Mouse (Mus musculus) frontal cortex, postnatal 14 days (tissue): ENCODE results near the gene Cd40.

Source experiments
- DNase-seq, 2 experiments: peaks; one replicate each; pipeline ENCODE4 v3.0.0; 2022; ENCODE audit warnings: low spot score in 2 of 2

Gene Cd40

GRCm38 (mm10) chr2:165100749-165101148, 45.3 kb downstream of the Cd40 start:
- DNase-seq = no peak

GRCm38 (mm10) chr2:165102920-165103319, 47.5 kb downstream of the Cd40 start:
- DNase-seq = no peak

DNA sequence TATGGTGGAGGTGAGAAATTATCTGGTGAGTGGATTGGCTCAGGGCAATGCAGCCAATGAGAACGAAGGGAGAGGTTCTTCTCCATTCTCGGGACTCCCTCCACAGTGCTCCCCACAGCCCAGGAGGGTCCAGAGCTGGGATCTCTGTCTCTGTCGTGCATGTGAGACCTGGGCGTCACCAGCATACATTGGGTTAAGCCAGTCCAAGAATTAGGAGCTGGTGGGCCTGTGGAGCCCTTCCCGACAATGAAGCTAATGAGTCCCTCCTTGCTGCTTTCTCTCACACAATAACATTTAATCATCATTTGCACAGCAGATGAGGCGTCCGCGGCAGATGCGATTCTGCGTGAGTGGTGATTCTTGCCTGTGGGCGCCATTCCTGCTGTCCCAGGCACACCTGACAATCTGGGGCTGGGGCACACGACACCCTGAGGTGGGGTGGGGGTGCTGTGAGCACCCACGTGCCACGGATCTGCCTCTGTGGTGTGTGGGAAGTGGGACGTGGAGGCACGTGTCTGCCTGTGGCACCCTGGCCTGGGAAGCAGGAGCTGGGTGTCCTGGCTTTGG, 50.2 kb downstream of the Cd40 start:
- DNase-seq = no peak

- DNase-seq = no peak
Measured at GRCm38 (mm10) chr2:165106585-165106984, 51.2 kb downstream of the Cd40 start.

DNA sequence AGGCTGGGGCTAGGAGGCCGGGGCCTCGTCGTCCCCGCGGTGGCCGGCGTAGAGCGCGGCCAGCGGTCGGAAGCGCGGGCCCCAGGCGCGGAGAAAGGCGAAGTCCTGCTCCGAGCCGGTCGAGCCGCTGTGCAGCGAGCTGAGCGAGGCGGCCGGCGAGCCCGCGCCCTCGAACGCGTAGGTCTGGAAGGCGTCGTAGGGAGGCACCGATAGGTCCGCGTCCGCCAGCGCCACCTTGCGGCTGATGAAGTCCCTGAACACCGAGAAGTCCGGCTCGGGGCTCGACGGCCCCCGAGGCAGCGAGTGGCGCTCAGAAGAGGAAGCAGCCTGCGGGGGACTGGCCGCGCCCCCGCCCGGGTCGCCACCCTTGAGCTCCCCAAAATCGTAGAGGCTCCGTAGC, 56.7 kb downstream of the Cd40 start:
- peak in 1 of 2 experiments; percentile 46 for DNase-seq

DNA sequence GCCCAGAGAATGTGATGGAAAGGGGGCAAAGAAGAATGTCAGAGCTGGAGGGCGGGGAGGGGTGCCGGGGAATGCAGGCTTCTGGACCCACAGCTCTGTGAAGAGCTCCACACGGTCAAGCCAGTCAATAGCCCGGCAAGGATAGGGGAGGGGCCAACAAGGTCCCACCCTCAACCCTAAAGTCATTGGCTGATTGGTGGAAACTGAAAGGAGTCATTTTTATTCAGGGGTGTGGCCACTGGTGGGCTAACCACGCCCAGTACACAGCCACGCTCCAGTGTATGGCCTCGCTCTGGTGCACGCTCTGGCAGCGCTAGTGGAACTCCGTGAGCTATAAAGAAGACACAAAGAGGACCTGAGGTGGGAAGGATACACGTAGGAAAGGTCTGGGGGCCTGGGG, 58.3 kb downstream of the Cd40 start:
- no peak for DNase-seq

DNA sequence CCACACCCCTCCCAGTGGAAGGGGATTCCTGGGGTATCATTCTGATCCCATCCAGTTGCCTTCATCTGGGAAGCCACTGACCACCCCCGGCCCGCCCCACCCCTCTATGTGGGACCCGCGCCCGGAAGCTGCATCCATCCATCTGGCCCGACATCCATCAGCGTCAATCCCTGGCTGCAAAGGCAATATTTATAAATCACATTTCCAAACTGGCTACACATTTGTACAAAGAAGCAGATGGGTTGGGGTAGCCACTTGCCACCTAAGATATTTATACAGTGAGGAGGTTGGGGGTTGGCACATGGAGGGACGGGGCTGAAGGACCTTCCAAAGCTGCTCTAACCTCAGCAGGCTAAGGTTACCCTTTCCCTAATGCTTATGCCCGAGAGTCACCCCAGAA, 65.3 kb downstream of the Cd40 start:
- DNase-seq = no peak

GRCm38 (mm10) chr2:165121206-165121840, 65.9 kb downstream of the Cd40 start:
- DNase-seq = no peak
